Mouse (Mus musculus): ENCODE measurements around the gene Ndel1.

- TF ChIP-seq USF1 (IDR thresholded peaks at IDR 0.05; ENCODE audit: low read depth) (no peak), CTCF (IDR thresholded peaks at IDR 0.05; ENCODE audit: control insufficient read depth, insufficient read depth, insufficient read length) (no peak), MAX (IDR thresholded peaks at IDR 0.05) (no peak), MYOG (IDR thresholded peaks at IDR 0.05; ENCODE audit: control insufficient read depth, extremely low read depth, insufficient read length) (no peak), CEBPB (IDR thresholded peaks at IDR 0.05; ENCODE audit: low read depth) (no peak), MYOD1 (IDR thresholded peaks at IDR 0.05; ENCODE audit: control insufficient read depth, insufficient read length, low read depth) (no peak), FOSL1 (IDR thresholded peaks at IDR 0.05; ENCODE audit: insufficient read depth, low read length, poor library complexity, severe bottlenecking) (no peak)
These were observed 32.9 kb upstream of the Ndel1 start for GRCm38 (mm10) chr11:68904375-68905137.

Data from C2C12 (cell line).